Mouse (Mus musculus) ES-E14 (cell line): ENCODE data around the gene Sidt1.

Experiments used
- CHD2 ChIP-seq: IDR thresholded peaks from 2 replicates; pipeline ENCODE4 v1.6.1; 2014; ENCODE audit warnings: mild to moderate bottlenecking, low read depth, low read length, inconsistent platforms
- ZNF384 ChIP-seq: IDR thresholded peaks from 2 replicates; pipeline ENCODE4 v1.6.1; 2012; ENCODE audit warnings: low read depth, low read length, inconsistent platforms

GRCm38 (mm10) chr16:44320232-44320631 lies 12.8 kb downstream of the Sidt1 start:
- no peak for TF ChIP-seq CHD2
- TF ChIP-seq ZNF384: no peak
